Mouse (Mus musculus) spleen, adult 2 months (tissue): ENCODE results near the gene Commd1. TPM values are rescaled to one million over a fixed set of nuclear protein-coding genes. Genes with fewer than 3 reads are reported as not detected.

Experiments used
- DNase-seq, 2 experiments: peaks; one replicate each; pipeline versions ENCODE4 v3.0.0 to v3.0.0-alpha.2; 2012 to 2021; ENCODE audit warnings: low spot score in 2 of 2, low read depth in 1 of 2
- H3K27ac ChIP-seq: fragments of 200-500 bp; 2 replicates; pipeline ENCODE4 v1.5.1; 2012; ENCODE audit warnings: low read length, inconsistent platforms; ENCODE audit not compliant: insufficient read depth
- H3K27me3 ChIP-seq: fragments of 200-500 bp; 2 replicates; pipeline ENCODE4 v1.6.1; 2012; ENCODE audit warnings: mild to moderate bottlenecking, moderate library complexity, low read length, inconsistent platforms; ENCODE audit not compliant: control insufficient read depth, insufficient read depth
- H3K36me3 ChIP-seq: fragments of 200-500 bp; 2 replicates; pipeline ENCODE4 v1.6.1; 2012; ENCODE audit warnings: mild to moderate bottlenecking, low read length, inconsistent platforms; ENCODE audit not compliant: control insufficient read depth, insufficient read depth
- H3K4me1 ChIP-seq: fragments of 200-500 bp; 2 replicates; pipeline ENCODE4 v1.6.1; 2011; ENCODE audit warnings: inconsistent platforms; ENCODE audit not compliant: control insufficient read depth, insufficient read depth, insufficient read length
- H3K4me3 ChIP-seq: fragments of 200-500 bp; 2 replicates; pipeline ENCODE4 v1.5.1; 2011; ENCODE audit warnings: mild to moderate bottlenecking, inconsistent platforms; ENCODE audit not compliant: insufficient read depth, insufficient read length; ENCODE audit errors: extremely low read depth
- CTCF ChIP-seq: fragments of 200-500 bp; IDR thresholded peaks from 2 replicates; pipeline ENCODE4 v1.5.1; 2011; ENCODE audit warnings: mild to moderate bottlenecking, inconsistent platforms; ENCODE audit not compliant: insufficient read depth, insufficient read length, insufficient replicate concordance; ENCODE audit errors: extremely low read depth
- POLR2A ChIP-seq: fragments of 200-500 bp; IDR thresholded peaks from 2 replicates; pipeline ENCODE4 v1.6.1; 2011; ENCODE audit warnings: low read depth, low read length, inconsistent platforms
- WGBS: fragments of 180-500 bp; shearing (Covaris S2); methylation state at CpG from one replicate; pipeline ENCODE4 v1.1.7; 2018; 5-methylcytosine and 5-hydroxymethylcytosine counted together
- polyA plus RNA-seq: library from polyadenylated mRNA; depleted of rRNA; stranded (reverse); fragments of >200 nt; gene quantifications from 2 replicates; pipeline ENCODE4 v1.2.3, GENCODE M21; 2012

Commd1 gene
- polyA plus RNA-seq, 1 experiment: 5.4 TPM

GRCm38 (mm10) chr11:22981543-22981950 lies 635 bp downstream of the Commd1 start:
- peak overlapping the region; percentile 96 for H3K27ac ChIP-seq
- peak overlapping the region; percentile 95 for H3K4me3 ChIP-seq
- TF ChIP-seq POLR2A (no peak), CTCF (no peak)
- H3K36me3 ChIP-seq: peaks cover 2% of the 10 kb centered on the region; the same call in 1 of the 2 replicates
- 4% methylated on average over 12 of the region's 12 CpGs for WGBS
- DNase-seq: no peak
- H3K4me1 ChIP-seq: peaks cover 5% of the 10 kb centered on the region; the same call in 1 of the 2 replicates
- H3K27me3 ChIP-seq: no peaks in the 10 kb centered on the region

GRCm38 (mm10) chr11:22981041-22981440 lies 1.1 kb downstream of the Commd1 start:
- H3K27me3 ChIP-seq: no peaks in the 10 kb centered on the region
- TF ChIP-seq CTCF (no peak), POLR2A (no peak)
- WGBS: 30% methylated on average over 4 of the region's 4 CpGs
- H3K36me3 ChIP-seq: peaks cover 2% of the 10 kb centered on the region; the same call in 1 of the 2 replicates
- H3K4me3 ChIP-seq: no peak overlapping the region
- peaks cover 5% of the 10 kb centered on the region; the same call in 1 of the 2 replicates for H3K4me1 ChIP-seq
- no peak for DNase-seq
- H3K27ac ChIP-seq: no peak overlapping the region

- H3K27ac ChIP-seq: no peak overlapping the region
- H3K27me3 ChIP-seq: no peaks in the 10 kb centered on the region
- peaks cover 2% of the 10 kb centered on the region; the same call in 1 of the 2 replicates for H3K36me3 ChIP-seq
- WGBS: 77% methylated on average over 1 of the region's 1 CpGs
- H3K4me3 ChIP-seq: no peak overlapping the region
- DNase-seq: no peak
- TF ChIP-seq POLR2A: no peak
- peaks cover 7% of the 10 kb centered on the region; the same call in 1 of the 2 replicates for H3K4me1 ChIP-seq
These were observed 3.0 kb downstream of the Commd1 start for GRCm38 (mm10) chr11:22979221-22979620.

GRCm38 (mm10) chr11:22978711-22979110 lies 3.5 kb downstream of the Commd1 start:
- peaks cover 8% of the 10 kb centered on the region; the same call in 1 of the 2 replicates for H3K4me1 ChIP-seq
- H3K36me3 ChIP-seq: peaks cover 2% of the 10 kb centered on the region; the same call in 1 of the 2 replicates
- no peak overlapping the region for H3K4me3 ChIP-seq
- WGBS: 92% methylated on average over 1 of the region's 1 CpGs
- no peak for DNase-seq
- TF ChIP-seq POLR2A (no peak), CTCF (no peak)
- H3K27me3 ChIP-seq: no peaks in the 10 kb centered on the region
- H3K27ac ChIP-seq: no peak overlapping the region

- TF ChIP-seq POLR2A: no peak
- TF ChIP-seq CTCF: no peak
- peaks cover 2% of the 10 kb centered on the region; the same call in 1 of the 2 replicates for H3K36me3 ChIP-seq
- DNase-seq: no peak
- 91% methylated on average over 3 of the region's 3 CpGs for WGBS
- H3K4me1 ChIP-seq: peaks cover 8% of the 10 kb centered on the region; the same call in 1 of the 2 replicates
- H3K27ac ChIP-seq: no peak overlapping the region
- H3K27me3 ChIP-seq: no peaks in the 10 kb centered on the region
- H3K4me3 ChIP-seq: no peak overlapping the region
These were observed 4.0 kb downstream of the Commd1 start for GRCm38 (mm10) chr11:22978215-22978614.

- H3K27me3 ChIP-seq: no peaks in the 10 kb centered on the region
- H3K4me1 ChIP-seq: 0 out of 2 replicates have a peak, but pooled peaks cover 3% of the 10 kb centered on the region
- no peaks in the 10 kb centered on the region; the same call in 1 of the 2 replicates for H3K36me3 ChIP-seq
- TF ChIP-seq POLR2A (no peak), CTCF (no peak)
- WGBS: 54% methylated on average over 14 of the region's 14 CpGs
- DNase-seq: no peak
- peak overlapping the region; percentile 71 for H3K4me3 ChIP-seq
- no peak overlapping the region for H3K27ac ChIP-seq
These were observed 8.6 kb downstream of the Commd1 start for GRCm38 (mm10) chr11:22973599-22973998.

- 54% methylated on average over 44 of the region's 46 CpGs for WGBS
- Histone ChIP-seq H3K4me1 (0 out of 2 replicates have a peak, but pooled peaks cover 3% of the 10 kb centered on the region), H3K36me3 (no peaks in the 10 kb centered on the region; the same call in 1 of the 2 replicates), H3K27ac (peak overlapping the region; percentile 70), H3K4me3 (peak overlapping the region; percentile 71), H3K27me3 (no peaks in the 10 kb centered on the region)
- peak; percentile 67 to 72 for DNase-seq
- no peak for TF ChIP-seq POLR2A
- TF ChIP-seq CTCF: no peak
These were observed 9.2 kb downstream of the Commd1 start for GRCm38 (mm10) chr11:22972746-22973526.
